Mouse (Mus musculus): ENCODE data around the gene 3110082I17Rik. TPM values are rescaled to one million over a fixed set of nuclear protein-coding genes. Genes with fewer than 3 reads are reported as not detected.

3110082I17Rik gene
- polyA plus RNA-seq, 1 experiment from 2014 or later, result 30.6 TPM

DNA sequence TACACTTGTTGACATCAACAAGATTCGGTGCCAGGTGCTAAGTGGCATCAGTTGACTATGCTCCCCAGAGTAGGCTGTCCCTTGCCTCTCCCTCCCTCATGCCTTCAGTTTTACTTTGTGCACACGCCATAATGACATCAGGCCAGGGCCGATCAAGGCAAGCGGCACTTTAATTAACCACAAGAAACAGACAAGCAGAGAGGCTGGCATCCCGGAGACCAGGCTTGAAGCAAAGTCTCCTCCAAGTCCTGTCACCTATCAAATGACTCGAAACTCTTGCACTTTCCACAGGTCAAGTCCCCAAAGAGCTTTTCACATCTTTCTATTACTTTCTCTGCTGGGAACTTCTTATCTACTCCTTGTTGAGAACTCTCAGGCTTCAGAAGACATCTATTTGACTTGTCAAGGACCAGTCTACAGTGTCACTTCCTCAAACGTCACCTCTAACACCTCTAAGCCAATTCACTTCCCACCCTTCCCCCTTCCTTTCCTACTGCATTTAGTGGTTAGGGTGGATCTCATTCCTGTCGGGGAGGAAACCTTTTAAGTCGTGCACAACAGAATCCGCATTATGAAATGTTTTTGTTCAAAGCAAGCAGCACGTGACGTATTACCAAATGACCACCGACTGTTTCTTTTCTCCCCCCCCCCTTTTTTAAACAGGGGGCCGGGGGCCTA is 23.0 kb upstream of the 3110082I17Rik start:
- ATAC-seq (ENCODE audit: low FRiP score), result no peak

GRCm38 (mm10) chr5:139480406-139480805 is 20.1 kb upstream of the 3110082I17Rik start:
- Histone ChIP-seq H3K27me3 (no peaks in the 10 kb centered on the region), H3K9ac (no peak overlapping the region), H3K27ac (no peak overlapping the region), H3K4me3 (replicated peaks) (no peak overlapping the region), H3K9me3 (no peaks in the 10 kb centered on the region), H3K4me2 (no peak overlapping the region), H3K36me3 (replicated peaks) (peaks cover 64% of the 10 kb centered on the region), H3K4me1 (peaks cover 16% of the 10 kb centered on the region)
- WGBS, result 86% methylated on average over 9 of the region's 10 CpGs
- ATAC-seq (ENCODE audit: low FRiP score), result no peak

More for the DNA sequence above, 23.0 kb upstream of the 3110082I17Rik start:
- H3K9ac ChIP-seq, result peak overlapping the region; percentile 72
- H3K27me3 ChIP-seq, result no peaks in the 10 kb centered on the region
- 61% methylated on average over 14 of the region's 14 CpGs for WGBS
- peaks cover 16% of the 10 kb centered on the region for H3K4me1 ChIP-seq
- H3K9me3 ChIP-seq, result peaks cover 9% of the 10 kb centered on the region
- peaks cover 39% of the 10 kb centered on the region for H3K36me3 ChIP-seq (replicated peaks)
- H3K27ac ChIP-seq, result no peak overlapping the region
- H3K4me3 ChIP-seq (replicated peaks), result peak overlapping the region; percentile 87
- H3K4me2 ChIP-seq, result peak overlapping the region; percentile 88

DNA sequence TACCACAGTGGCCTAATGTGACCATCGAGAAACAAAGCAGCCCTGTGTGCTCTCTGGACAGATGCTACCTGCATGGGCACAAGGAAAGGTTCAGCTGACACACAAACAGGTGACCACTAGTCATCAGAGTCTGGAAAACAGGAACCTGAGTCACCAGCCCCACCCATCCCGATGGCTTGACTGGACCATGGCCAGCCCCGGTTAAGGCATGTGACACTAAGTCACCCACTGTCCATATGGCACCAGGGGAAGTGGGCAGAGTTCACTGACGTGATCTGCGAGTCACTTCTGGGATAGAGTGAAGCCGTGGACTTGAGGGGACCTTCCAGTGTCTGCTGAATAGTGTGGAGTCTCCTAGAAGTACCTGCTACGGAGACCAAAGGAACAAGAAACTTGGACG is 18.8 kb upstream of the 3110082I17Rik start:
- no peak overlapping the region for H3K9ac ChIP-seq
- H3K4me2 ChIP-seq, result no peak overlapping the region
- H3K4me3 ChIP-seq (replicated peaks), result no peak overlapping the region
- H3K9me3 ChIP-seq, result no peaks in the 10 kb centered on the region
- WGBS, result 93% methylated on average over 8 of the region's 8 CpGs
- peaks cover 78% of the 10 kb centered on the region for H3K36me3 ChIP-seq (replicated peaks)
- H3K27ac ChIP-seq, result no peak overlapping the region
- H3K27me3 ChIP-seq, result no peaks in the 10 kb centered on the region
- ATAC-seq (ENCODE audit: low FRiP score), result no peak
- H3K4me1 ChIP-seq, result peaks cover 13% of the 10 kb centered on the region

DNA sequence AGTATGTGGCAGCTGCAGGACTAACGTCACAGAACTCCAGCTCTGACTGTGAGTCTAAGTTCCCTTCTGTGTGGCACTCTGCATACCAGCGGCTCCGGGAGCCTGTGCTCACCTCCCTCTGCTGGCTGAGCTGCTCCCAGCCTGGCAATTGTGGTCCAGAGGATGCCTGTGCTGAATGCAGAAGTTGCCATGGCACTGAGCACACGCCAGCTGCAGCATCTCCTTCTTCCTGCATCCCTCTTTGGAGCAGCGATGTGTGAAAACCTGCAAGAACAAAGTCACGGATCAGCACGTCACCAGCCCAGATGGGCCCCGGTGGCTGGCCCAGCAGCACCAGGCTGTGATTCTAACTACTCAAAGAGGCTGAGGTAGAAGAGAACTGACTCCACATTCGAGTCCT is 14.4 kb upstream of the 3110082I17Rik start:
- 80% methylated on average over 9 of the region's 9 CpGs for WGBS
- ATAC-seq (ENCODE audit: low FRiP score), result no peak
- H3K4me3 ChIP-seq (replicated peaks), result no peak overlapping the region
- no peak overlapping the region for H3K4me2 ChIP-seq
- H3K9ac ChIP-seq, result no peak overlapping the region
- H3K36me3 ChIP-seq (replicated peaks), result peaks cover 84% of the 10 kb centered on the region
- H3K27me3 ChIP-seq, result no peaks in the 10 kb centered on the region
- no peaks in the 10 kb centered on the region for H3K9me3 ChIP-seq
- no peaks in the 10 kb centered on the region for H3K4me1 ChIP-seq
- no peak overlapping the region for H3K27ac ChIP-seq

DNA sequence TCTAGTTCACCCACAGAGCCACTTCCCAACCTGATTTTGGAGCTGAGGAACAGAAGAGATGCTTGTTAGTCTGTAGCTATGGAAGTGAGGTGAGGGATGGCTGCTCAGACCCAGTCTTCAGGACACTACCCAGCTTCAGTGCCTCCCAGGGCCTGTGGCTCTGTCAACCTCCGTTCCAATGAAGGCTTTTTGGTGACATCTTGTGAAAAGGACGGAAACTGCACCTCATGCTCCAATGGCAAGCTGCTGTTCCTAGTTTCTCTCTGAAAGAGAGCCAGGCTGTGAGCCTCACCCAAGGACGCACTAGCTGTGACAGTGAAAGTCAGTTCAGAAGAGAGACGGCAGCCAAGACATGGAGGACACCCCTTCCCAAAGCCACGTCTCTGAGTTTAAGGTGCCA is 7.7 kb upstream of the 3110082I17Rik start:
- ATAC-seq (ENCODE audit: low FRiP score), result no peak
- H3K4me2 ChIP-seq, result no peak overlapping the region
- H3K9me3 ChIP-seq, result no peaks in the 10 kb centered on the region
- no peak overlapping the region for H3K4me3 ChIP-seq (replicated peaks)
- WGBS, result 52% methylated on average over 5 of the region's 5 CpGs
- no peaks in the 10 kb centered on the region for H3K4me1 ChIP-seq
- no peak overlapping the region for H3K9ac ChIP-seq
- peaks cover 21% of the 10 kb centered on the region for H3K36me3 ChIP-seq (replicated peaks)
- no peak overlapping the region for H3K27ac ChIP-seq
- H3K27me3 ChIP-seq, result peaks cover 6% of the 10 kb centered on the region; the same call in 1 of the 2 replicates

DNA sequence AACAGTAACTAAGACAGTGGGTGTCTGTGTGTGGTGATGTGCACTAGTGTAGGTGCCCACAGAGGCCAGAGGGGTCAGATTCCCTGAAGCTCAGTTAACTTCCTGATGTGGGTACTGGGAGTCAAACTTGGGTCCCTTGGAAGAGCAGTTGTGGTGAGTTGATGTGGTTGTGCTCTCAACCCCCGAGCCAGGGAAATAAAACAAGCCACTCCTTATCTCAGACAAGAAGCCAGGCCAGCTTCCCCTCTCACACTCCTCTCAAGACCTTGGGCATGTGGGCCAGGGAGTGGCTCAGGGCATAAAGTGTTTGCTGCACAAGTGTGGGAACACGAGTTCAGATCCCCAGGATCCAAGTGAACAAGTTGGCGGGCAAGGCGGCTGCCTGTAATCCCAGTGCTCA is 6.5 kb upstream of the 3110082I17Rik start:
- WGBS, result 67% methylated on average over 4 of the region's 4 CpGs
- Histone ChIP-seq H3K27ac (no peak overlapping the region), H3K4me1 (no peaks in the 10 kb centered on the region)

DNA sequence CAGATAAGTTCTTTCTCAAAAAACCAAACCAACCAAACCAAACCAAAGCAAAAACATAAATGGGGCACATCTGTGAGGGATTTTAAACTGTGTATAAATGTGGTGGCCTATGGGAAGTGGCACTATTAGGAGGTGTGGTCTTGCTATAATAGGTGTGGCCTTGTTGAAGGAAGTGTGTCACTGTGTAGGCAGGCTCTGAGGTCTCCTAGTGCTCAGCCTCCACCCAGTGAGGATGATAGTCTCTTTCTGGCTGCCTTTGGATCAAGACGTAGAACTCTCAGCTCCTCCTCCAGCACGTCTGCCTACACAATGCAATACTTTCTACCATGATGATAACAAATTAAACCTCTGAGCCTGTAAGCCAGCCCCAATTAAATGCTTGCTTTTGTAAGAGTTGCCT is 6.0 kb upstream of the 3110082I17Rik start:
- Histone ChIP-seq H3K4me1 (no peaks in the 10 kb centered on the region), H3K36me3 (replicated peaks) (peaks cover 5% of the 10 kb centered on the region), H3K27ac (no peak overlapping the region), H3K9ac (no peak overlapping the region), H3K9me3 (no peaks in the 10 kb centered on the region), H3K4me3 (replicated peaks) (no peak overlapping the region), H3K4me2 (no peak overlapping the region), H3K27me3 (peaks cover 6% of the 10 kb centered on the region; the same call in 1 of the 2 replicates)
- WGBS, result 76% methylated on average over 2 of the region's 2 CpGs
- ATAC-seq (ENCODE audit: low FRiP score), result no peak

More for the DNA sequence above, 6.5 kb upstream of the 3110082I17Rik start:
- no peak for ATAC-seq (ENCODE audit: low FRiP score)
- Histone ChIP-seq H3K9ac (no peak overlapping the region), H3K9me3 (no peaks in the 10 kb centered on the region), H3K4me2 (no peak overlapping the region), H3K36me3 (replicated peaks) (peaks cover 9% of the 10 kb centered on the region), H3K27me3 (peaks cover 6% of the 10 kb centered on the region; the same call in 1 of the 2 replicates), H3K4me3 (replicated peaks) (no peak overlapping the region)

GRCm38 (mm10) chr5:139464874-139465273 is 4.5 kb upstream of the 3110082I17Rik start:
- Histone ChIP-seq H3K4me2 (no peak overlapping the region), H3K4me1 (peaks cover 7% of the 10 kb centered on the region), H3K4me3 (replicated peaks) (no peak overlapping the region), H3K9ac (no peak overlapping the region), H3K27me3 (peaks cover 8% of the 10 kb centered on the region; the same call in 1 of the 2 replicates), H3K36me3 (replicated peaks) (no peaks in the 10 kb centered on the region), H3K27ac (no peak overlapping the region), H3K9me3 (no peaks in the 10 kb centered on the region)
- WGBS, result 88% methylated on average over 4 of the region's 4 CpGs
- ATAC-seq (ENCODE audit: low FRiP score), result no peak

DNA sequence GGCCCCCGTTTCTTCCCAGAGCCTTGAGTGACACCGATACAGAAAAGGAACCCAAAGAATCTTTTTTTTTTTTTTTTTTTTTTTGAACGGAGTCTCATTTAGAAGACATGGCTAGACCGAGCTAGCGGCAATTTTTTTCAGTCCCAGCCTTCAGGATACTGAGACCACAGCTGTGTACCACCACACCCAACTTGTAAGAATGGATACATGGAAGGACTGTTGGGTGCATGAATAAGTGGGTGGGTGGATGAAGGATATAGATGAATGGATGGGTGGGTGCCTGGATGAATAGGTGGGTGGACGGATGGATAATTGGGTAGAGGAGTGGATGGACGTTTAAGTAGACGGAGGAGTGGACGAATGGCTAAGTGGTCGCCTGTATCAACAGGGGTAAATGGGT is 389 bp downstream of the 3110082I17Rik start:
- H3K4me2 ChIP-seq, result peak overlapping the region; percentile 83
- ATAC-seq (ENCODE audit: low FRiP score), result peak; percentile 56

DNA sequence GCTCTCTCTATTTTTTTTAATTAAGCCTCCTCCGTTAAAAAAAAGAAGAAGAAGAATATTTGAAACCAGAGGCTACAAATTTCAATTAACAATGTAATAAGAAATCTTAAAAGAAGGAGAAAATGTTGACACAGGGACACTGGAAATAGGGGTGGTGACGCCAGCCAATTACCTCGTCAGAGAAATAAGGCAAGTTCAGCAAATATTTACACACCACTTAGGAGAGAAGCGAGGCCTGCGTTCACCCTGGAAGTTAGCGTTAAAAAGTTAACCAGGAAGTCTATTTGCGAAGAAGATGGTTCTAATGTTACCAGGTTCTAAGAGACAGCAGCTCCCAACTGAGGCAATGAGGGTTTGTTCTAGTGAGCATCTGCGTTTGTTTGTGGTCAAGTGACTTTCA is 3.1 kb downstream of the 3110082I17Rik start:
- peaks cover 14% of the 10 kb centered on the region for H3K36me3 ChIP-seq (replicated peaks)
- H3K9ac ChIP-seq, result no peak overlapping the region
- H3K4me2 ChIP-seq, result no peak overlapping the region
- ATAC-seq (ENCODE audit: low FRiP score), result no peak
- no peaks in the 10 kb centered on the region for H3K9me3 ChIP-seq
- 0 out of 2 replicates have a peak, but pooled peaks cover 3% of the 10 kb centered on the region for H3K27me3 ChIP-seq
- no peak overlapping the region for H3K27ac ChIP-seq
- H3K4me3 ChIP-seq (replicated peaks), result no peak overlapping the region
- peaks cover 20% of the 10 kb centered on the region for H3K4me1 ChIP-seq
- WGBS, result 94% methylated on average over 8 of the region's 8 CpGs

More for the DNA sequence above, 389 bp downstream of the 3110082I17Rik start:
- H3K4me1 ChIP-seq, result peaks cover 20% of the 10 kb centered on the region
- H3K9me3 ChIP-seq, result no peaks in the 10 kb centered on the region
- no peak overlapping the region for H3K27ac ChIP-seq
- peak overlapping the region; percentile 71 for H3K4me3 ChIP-seq (replicated peaks)
- peaks cover 3% of the 10 kb centered on the region for H3K36me3 ChIP-seq (replicated peaks)
- peak overlapping the region; percentile 63 for H3K9ac ChIP-seq
- 9% methylated on average over 10 of the region's 10 CpGs for WGBS
- peaks cover 8% of the 10 kb centered on the region; the same call in 1 of the 2 replicates for H3K27me3 ChIP-seq

DNA sequence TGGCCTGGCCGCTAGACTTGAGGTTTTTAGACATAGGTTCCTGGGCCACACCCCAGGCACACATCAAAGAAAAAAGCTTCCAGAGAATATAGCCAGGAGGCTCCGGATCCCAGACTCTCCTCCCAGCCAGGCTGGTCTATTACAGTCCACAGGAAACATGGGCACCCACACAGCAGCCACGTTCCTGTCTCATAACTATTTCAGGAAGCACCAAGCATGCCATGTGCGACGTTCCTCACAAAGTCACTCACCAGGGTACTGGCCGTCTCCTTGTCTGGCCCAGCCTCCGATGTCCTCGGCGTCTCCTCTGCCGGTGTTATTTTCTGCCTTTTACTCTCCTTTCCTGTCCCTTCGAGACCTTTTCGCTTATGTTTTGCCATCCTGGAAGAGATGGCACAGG is 5.2 kb downstream of the 3110082I17Rik start:
- Histone ChIP-seq H3K9me3 (no peaks in the 10 kb centered on the region), H3K4me1 (peaks cover 14% of the 10 kb centered on the region), H3K36me3 (replicated peaks) (peaks cover 14% of the 10 kb centered on the region), H3K27ac (no peak overlapping the region), H3K4me2 (no peak overlapping the region), H3K9ac (no peak overlapping the region), H3K4me3 (replicated peaks) (no peak overlapping the region), H3K27me3 (no peaks in the 10 kb centered on the region)
- WGBS, result 93% methylated on average over 12 of the region's 12 CpGs
- ATAC-seq (ENCODE audit: low FRiP score), result no peak

DNA sequence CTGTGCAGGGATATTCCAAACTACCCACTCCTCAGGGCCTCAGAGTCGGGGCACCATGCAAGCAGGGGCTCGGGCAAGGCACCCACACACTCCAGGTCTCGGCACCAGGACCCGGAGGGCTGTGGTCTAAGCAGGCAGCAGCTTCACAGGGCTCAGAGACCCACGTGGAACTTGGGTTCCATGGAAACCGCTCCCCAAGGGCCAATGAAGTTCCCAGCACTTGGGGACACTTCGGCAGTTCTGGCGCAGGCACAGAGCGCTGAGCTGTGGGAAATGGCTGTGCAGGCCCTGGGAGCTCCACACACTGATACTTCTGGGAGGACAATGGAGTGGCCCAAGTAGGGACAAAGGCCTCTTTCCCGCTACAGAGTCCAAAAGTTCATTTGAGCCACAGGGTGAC is 7.3 kb downstream of the 3110082I17Rik start:
- Histone ChIP-seq H3K36me3 (replicated peaks) (peaks cover 14% of the 10 kb centered on the region), H3K27ac (no peak overlapping the region), H3K4me3 (replicated peaks) (no peak overlapping the region), H3K9ac (no peak overlapping the region), H3K27me3 (no peaks in the 10 kb centered on the region), H3K9me3 (no peaks in the 10 kb centered on the region), H3K4me2 (no peak overlapping the region), H3K4me1 (peaks cover 14% of the 10 kb centered on the region; the same call in 1 of the 2 replicates)
- 87% methylated on average over 10 of the region's 10 CpGs for WGBS
- ATAC-seq (ENCODE audit: low FRiP score), result no peak

- 0 out of 2 replicates have a peak overlapping the region, but pooled peaks have one; percentile 31 for H3K9ac ChIP-seq
- no peak for ATAC-seq (ENCODE audit: low FRiP score)
- H3K36me3 ChIP-seq (replicated peaks), result peaks cover 11% of the 10 kb centered on the region
- no peak overlapping the region for H3K4me2 ChIP-seq
- 62% methylated on average over 4 of the region's 4 CpGs for whole genome bisulfite sequencing
- H3K27ac ChIP-seq, result peak overlapping the region; percentile 27; the same call in 1 of the 2 replicates
- no peaks in the 10 kb centered on the region for H3K27me3 ChIP-seq
- H3K9me3 ChIP-seq, result no peaks in the 10 kb centered on the region
- peaks cover 19% of the 10 kb centered on the region for H3K4me1 ChIP-seq
- H3K4me3 ChIP-seq (replicated peaks), result no peak overlapping the region
Observed at GRCm38 (mm10) chr5:139449926-139450325, 10.4 kb downstream of the 3110082I17Rik start.
